Mouse (Mus musculus): ENCODE data around the gene Amotl2. TPM values are rescaled to one million over a fixed set of nuclear protein-coding genes. Genes with fewer than 3 reads are reported as not detected.
"Not testable (repeated sequence)": the region's sequence is repeated elsewhere in the genome, so short reads cannot be mapped to it uniquely, and the experiment has no call there.

The Amotl2 gene
- polyA plus RNA-seq, 1 experiment from 2014 or later, result 22.1 TPM

GRCm38 (mm10) chr9:102755161-102755560 is 38.7 kb downstream of the Amotl2 start:
- Histone ChIP-seq H3K9ac (replicated peaks; ENCODE audit: low read depth, low read length) (no peak overlapping the region), H3K36me3 (ENCODE audit: control insufficient read depth, insufficient read depth, low read length) (no peaks in the 10 kb centered on the region), H3K9me3 (ENCODE audit: control insufficient read depth, low read depth, low read length) (no peaks in the 10 kb centered on the region), H3K4me1 (ENCODE audit: control insufficient read depth, insufficient read depth, low read length) (peaks cover 33% of the 10 kb centered on the region), H3K4me2 (replicated peaks; ENCODE audit: low read depth, low read length) (no peak overlapping the region), H3K27me3 (ENCODE audit: control insufficient read depth, insufficient read depth, low read length) (no peaks in the 10 kb centered on the region), H3K27ac (ENCODE audit: low read length) (peak overlapping the region; percentile 88), H3K4me3 (ENCODE audit: low read depth, low read length) (no peak overlapping the region)
- ATAC-seq (ENCODE audit: insufficient number of reproducible peaks, insufficient read depth, low FRiP score, low read depth), result no peak
- 58% methylated on average over 4 of the region's 4 CpGs for WGBS

- no peak for ATAC-seq (ENCODE audit: insufficient number of reproducible peaks, insufficient read depth, low FRiP score, low read depth)
- Histone ChIP-seq H3K9ac (replicated peaks; ENCODE audit: low read depth, low read length) (no peak overlapping the region), H3K36me3 (ENCODE audit: control insufficient read depth, insufficient read depth, low read length) (no peaks in the 10 kb centered on the region), H3K27me3 (ENCODE audit: control insufficient read depth, insufficient read depth, low read length) (no peaks in the 10 kb centered on the region), H3K9me3 (ENCODE audit: control insufficient read depth, low read depth, low read length) (no peaks in the 10 kb centered on the region), H3K4me2 (replicated peaks; ENCODE audit: low read depth, low read length) (no peak overlapping the region), H3K4me1 (ENCODE audit: control insufficient read depth, insufficient read depth, low read length) (peaks cover 33% of the 10 kb centered on the region), H3K27ac (ENCODE audit: low read length) (peak overlapping the region; percentile 88), H3K4me3 (ENCODE audit: low read depth, low read length) (no peak overlapping the region)
- 71% methylated on average over 9 of the region's 9 CpGs for WGBS
Measured at GRCm38 (mm10) chr9:102755591-102756270, 39.3 kb downstream of the Amotl2 start.

- Histone ChIP-seq H3K27me3 (ENCODE audit: control insufficient read depth, insufficient read depth, low read length) (no peaks in the 10 kb centered on the region), H3K4me1 (ENCODE audit: control insufficient read depth, insufficient read depth, low read length) (peaks cover 33% of the 10 kb centered on the region), H3K27ac (ENCODE audit: low read length) (0 out of 2 replicates have a peak overlapping the region, but pooled peaks have one; percentile 88), H3K9me3 (ENCODE audit: control insufficient read depth, low read depth, low read length) (no peaks in the 10 kb centered on the region), H3K9ac (replicated peaks; ENCODE audit: low read depth, low read length) (no peak overlapping the region), H3K36me3 (ENCODE audit: control insufficient read depth, insufficient read depth, low read length) (no peaks in the 10 kb centered on the region), H3K4me2 (replicated peaks; ENCODE audit: low read depth, low read length) (no peak overlapping the region), H3K4me3 (ENCODE audit: low read depth, low read length) (no peak overlapping the region)
- ATAC-seq (ENCODE audit: insufficient number of reproducible peaks, insufficient read depth, low FRiP score, low read depth), result no peak
- WGBS, result 55% methylated on average over 14 of the region's 14 CpGs
Measured at GRCm38 (mm10) chr9:102756352-102756751, 39.9 kb downstream of the Amotl2 start.

GRCm38 (mm10) chr9:102758851-102759250 is 42.4 kb downstream of the Amotl2 start:
- H3K4me3 ChIP-seq (ENCODE audit: low read depth, low read length), result no peak overlapping the region
- 35% methylated on average over 1 of the region's 1 CpGs for WGBS
- no peaks in the 10 kb centered on the region for H3K27me3 ChIP-seq (ENCODE audit: control insufficient read depth, insufficient read depth, low read length)
- ATAC-seq (ENCODE audit: insufficient number of reproducible peaks, insufficient read depth, low FRiP score, low read depth), result no peak
- H3K27ac ChIP-seq (ENCODE audit: low read length), result peak overlapping the region; percentile 46
- H3K4me1 ChIP-seq (ENCODE audit: control insufficient read depth, insufficient read depth, low read length), result peaks cover 42% of the 10 kb centered on the region
- H3K4me2 ChIP-seq (replicated peaks; ENCODE audit: low read depth, low read length), result no peak overlapping the region
- H3K36me3 ChIP-seq (ENCODE audit: control insufficient read depth, insufficient read depth, low read length), result no peaks in the 10 kb centered on the region
- H3K9ac ChIP-seq (replicated peaks; ENCODE audit: low read depth, low read length), result no peak overlapping the region
- no peaks in the 10 kb centered on the region for H3K9me3 ChIP-seq (ENCODE audit: control insufficient read depth, low read depth, low read length)

- Histone ChIP-seq H3K27me3 (ENCODE audit: control insufficient read depth, insufficient read depth, low read length) (no peaks in the 10 kb centered on the region), H3K9me3 (ENCODE audit: control insufficient read depth, low read depth, low read length) (no peaks in the 10 kb centered on the region), H3K9ac (replicated peaks; ENCODE audit: low read depth, low read length) (no peak overlapping the region), H3K27ac (ENCODE audit: low read length) (peak overlapping the region; percentile 46), H3K4me2 (replicated peaks; ENCODE audit: low read depth, low read length) (no peak overlapping the region), H3K4me1 (ENCODE audit: control insufficient read depth, insufficient read depth, low read length) (peaks cover 40% of the 10 kb centered on the region), H3K4me3 (ENCODE audit: low read depth, low read length) (no peak overlapping the region), H3K36me3 (ENCODE audit: control insufficient read depth, insufficient read depth, low read length) (no peaks in the 10 kb centered on the region)
- WGBS, result 28% methylated on average over 5 of the region's 5 CpGs
- ATAC-seq (ENCODE audit: insufficient number of reproducible peaks, insufficient read depth, low FRiP score, low read depth), result peak; percentile 34; the same call in 1 of the 2 replicates
Measured at GRCm38 (mm10) chr9:102759581-102760001, 43.1 kb downstream of the Amotl2 start.

GRCm38 (mm10) chr9:102761599-102761998 is 45.1 kb downstream of the Amotl2 start:
- Histone ChIP-seq H3K36me3 (ENCODE audit: control insufficient read depth, insufficient read depth, low read length) (no peaks in the 10 kb centered on the region), H3K4me2 (replicated peaks; ENCODE audit: low read depth, low read length) (no peak overlapping the region), H3K27ac (ENCODE audit: low read length) (no peak overlapping the region), H3K4me3 (ENCODE audit: low read depth, low read length) (no peak overlapping the region), H3K9me3 (ENCODE audit: control insufficient read depth, low read depth, low read length) (no peaks in the 10 kb centered on the region), H3K4me1 (ENCODE audit: control insufficient read depth, insufficient read depth, low read length) (peaks cover 22% of the 10 kb centered on the region), H3K9ac (replicated peaks; ENCODE audit: low read depth, low read length) (no peak overlapping the region), H3K27me3 (ENCODE audit: control insufficient read depth, insufficient read depth, low read length) (no peaks in the 10 kb centered on the region)
- WGBS, result 83% methylated on average over 7 of the region's 7 CpGs
- no peak for ATAC-seq (ENCODE audit: insufficient number of reproducible peaks, insufficient read depth, low FRiP score, low read depth)

- no peaks in the 10 kb centered on the region for H3K27me3 ChIP-seq (ENCODE audit: control insufficient read depth, insufficient read depth, low read length)
- no peak overlapping the region for H3K4me3 ChIP-seq (ENCODE audit: low read depth, low read length)
- H3K9ac ChIP-seq (replicated peaks; ENCODE audit: low read depth, low read length), result no peak overlapping the region
- H3K27ac ChIP-seq (ENCODE audit: low read length), result peak overlapping the region; percentile 61; the same call in 1 of the 2 replicates
- no peaks in the 10 kb centered on the region for H3K9me3 ChIP-seq (ENCODE audit: control insufficient read depth, low read depth, low read length)
- H3K4me2 ChIP-seq (replicated peaks; ENCODE audit: low read depth, low read length), result no peak overlapping the region
- H3K4me1 ChIP-seq (ENCODE audit: control insufficient read depth, insufficient read depth, low read length), result peaks cover 23% of the 10 kb centered on the region
- no peaks in the 10 kb centered on the region for H3K36me3 ChIP-seq (ENCODE audit: control insufficient read depth, insufficient read depth, low read length)
- WGBS, result 41% methylated on average over 3 of the region's 3 CpGs
- peak; percentile 18; the same call in 1 of the 2 replicates for ATAC-seq (ENCODE audit: insufficient number of reproducible peaks, insufficient read depth, low FRiP score, low read depth)
Measured at GRCm38 (mm10) chr9:102762836-102763235, 46.4 kb downstream of the Amotl2 start.

GRCm38 (mm10) chr9:102763520-102763919 is 47.0 kb downstream of the Amotl2 start:
- Histone ChIP-seq H3K4me2 (replicated peaks; ENCODE audit: low read depth, low read length) (no peak overlapping the region), H3K9me3 (ENCODE audit: control insufficient read depth, low read depth, low read length) (no peaks in the 10 kb centered on the region), H3K4me3 (ENCODE audit: low read depth, low read length) (no peak overlapping the region), H3K9ac (replicated peaks; ENCODE audit: low read depth, low read length) (no peak overlapping the region), H3K4me1 (ENCODE audit: control insufficient read depth, insufficient read depth, low read length) (peaks cover 23% of the 10 kb centered on the region), H3K27me3 (ENCODE audit: control insufficient read depth, insufficient read depth, low read length) (no peaks in the 10 kb centered on the region), H3K27ac (ENCODE audit: low read length) (peak overlapping the region; percentile 61; the same call in 1 of the 2 replicates), H3K36me3 (ENCODE audit: control insufficient read depth, insufficient read depth, low read length) (no peaks in the 10 kb centered on the region)
- no peak for ATAC-seq (ENCODE audit: insufficient number of reproducible peaks, insufficient read depth, low FRiP score, low read depth)
- WGBS, result 57% methylated on average over 8 of the region's 8 CpGs

GRCm38 (mm10) chr9:102764540-102764939 is 48.1 kb downstream of the Amotl2 start:
- 97% methylated on average over 2 of the region's 2 CpGs for WGBS
- not testable (repeated sequence) for H3K4me3 ChIP-seq (ENCODE audit: low read depth, low read length); H3K9me3 ChIP-seq (ENCODE audit: control insufficient read depth, low read depth, low read length); H3K36me3 ChIP-seq (ENCODE audit: control insufficient read depth, insufficient read depth, low read length); H3K4me2 ChIP-seq (replicated peaks; ENCODE audit: low read depth, low read length); H3K27me3 ChIP-seq (ENCODE audit: control insufficient read depth, insufficient read depth, low read length); H3K9ac ChIP-seq (replicated peaks; ENCODE audit: low read depth, low read length); H3K27ac ChIP-seq (ENCODE audit: low read length); ATAC-seq (ENCODE audit: insufficient number of reproducible peaks, insufficient read depth, low FRiP score, low read depth)
- peaks cover 18% of the 10 kb centered on the region for H3K4me1 ChIP-seq (ENCODE audit: control insufficient read depth, insufficient read depth, low read length)

All from stomach, embryonic 14.5 days (tissue).